In genomic region chr14:20668154-20668810, GRCm38 (mm10) we compare ENCODE assay signal across 16 mouse cellular contexts. TPM values are rescaled to one million over a fixed set of nuclear protein-coding genes. Genes with fewer than 3 reads are reported as not detected.
A peak's percentile ranks its signal among the peaks of the same experiment; 100 is the strongest.
DNase-seq lines count a peak whose midpoint lies in the region; ATAC-seq and TF ChIP-seq lines count a peak whose summit lies in the region.
"Had no signal": no experiment of that assay in that cellular context is flagged by ENCODE, and none has a peak within 500 bp of the region (broad histone marks: within the 10 kb centered on the region; RNA-seq: fewer than 3 reads in every experiment).

Gene Synpo2l (minus strand): TSS chr14:20668354.

- H3K4me1 ChIP-seq in embryonic facial prominence, embryonic 14.5 days (ENCODE audit: control insufficient read depth, insufficient read depth, low read length) = no peaks in the 10 kb centered on the region
- H3K4me1 ChIP-seq in embryonic facial prominence, embryonic 10.5 days = peaks cover 6% of the 10 kb centered on the region; the same call in 1 of the 2 replicates
- H3K4me1 ChIP-seq in limb, embryonic 14.5 days (ENCODE audit: control insufficient read depth, insufficient read depth, low read length) = peaks cover 14% of the 10 kb centered on the region

- H3K9me3 ChIP-seq in embryonic facial prominence, embryonic 14.5 days (ENCODE audit: control insufficient read depth, low read length) = peaks cover 3% of the 10 kb centered on the region; the same call in 1 of the 2 replicates
- no peaks in the 10 kb centered on the region for H3K9me3 ChIP-seq in embryonic facial prominence, embryonic 10.5 days
- no peaks in the 10 kb centered on the region for H3K9me3 ChIP-seq in limb, embryonic 14.5 days (ENCODE audit: control insufficient read depth, low read length)
- H3K9me3 ChIP-seq: G1E; midbrain, embryonic 10.5 days; neural tube, embryonic 15.5 days had no signal

- H3K27ac ChIP-seq in embryonic facial prominence, embryonic 14.5 days (replicated peaks; ENCODE audit: low read depth, low read length) = 0 out of 2 replicates have a peak within 1 kb of the TSS, but pooled peaks have one; percentile 10
- H3K27ac ChIP-seq in embryonic facial prominence, embryonic 10.5 days (replicated peaks) = no peak within 1 kb of the TSS
- no peak within 1 kb of the TSS for H3K27ac ChIP-seq in limb, embryonic 14.5 days (replicated peaks; ENCODE audit: low read depth, low read length)
- H3K27ac ChIP-seq: midbrain, embryonic 10.5 days; neural tube, embryonic 15.5 days had no signal

- DNase-seq in embryonic facial prominence, embryonic 14.5 days (ENCODE audit: low spot score) = peak; percentile 52
- no peak for DNase-seq in embryonic facial prominence, embryonic 10.5 days (ENCODE audit: low spot score)
- DNase-seq in heart, adult 11 months = peak; percentile 98
- DNase-seq in heart, postnatal 25 days (ENCODE audit: low spot score) = peak; percentile 29
- DNase-seq in limb, embryonic 14.5 days (ENCODE audit: low spot score) = no peak
- no peak for DNase-seq in testis, postnatal 14 days (ENCODE audit: low spot score)
- no peak for DNase-seq in adrenal gland, postnatal 10 days
- no peak for DNase-seq in adrenal gland, postnatal 25 days
- DNase-seq: adrenal gland, adult 2 months; cerebellum, adult 9-11 months; lung, adult 2 months; spleen, adult 18-20 months had no signal

- no peak within 1 kb of the TSS; the same call in 1 of the 2 replicates for H3K9ac ChIP-seq in embryonic facial prominence, embryonic 14.5 days (ENCODE audit: low read depth, low read length)
- H3K9ac ChIP-seq in limb, embryonic 14.5 days (ENCODE audit: low read depth, low read length, severe bottlenecking) = no peak within 1 kb of the TSS
- H3K9ac ChIP-seq: neural tube, embryonic 15.5 days had no signal

- no peak within 1 kb of the TSS for H3K4me3 ChIP-seq in embryonic facial prominence, embryonic 14.5 days (ENCODE audit: low read depth, low read length)
- H3K4me3 ChIP-seq in embryonic facial prominence, embryonic 10.5 days = no peak within 1 kb of the TSS
- H3K4me3 ChIP-seq in limb, embryonic 14.5 days (replicated peaks; ENCODE audit: low read length) = no peak within 1 kb of the TSS
- H3K4me3 ChIP-seq: erythroblast, embryonic 14.5 days; midbrain, embryonic 10.5 days; neural tube, embryonic 15.5 days had no signal

- intact Hi-C loops in heart, postnatal 25 days (cut with DNase I) = loop anchor here (10.0 kb wide), 1 partner anchor 273 kb away; the partner anchor contains the start of gene Mrps16

- 0 out of 2 replicates have a peak, but pooled peaks have one; percentile 7 for ATAC-seq in embryonic facial prominence, embryonic 14.5 days (ENCODE audit: low read depth)
- no peak for ATAC-seq in limb, embryonic 14.5 days (ENCODE audit: low FRiP score, low read depth)

- H3K27me3 ChIP-seq in embryonic facial prominence, embryonic 14.5 days (replicated peaks; ENCODE audit: control insufficient read depth, insufficient read depth, low read length) = peaks cover 4% of the 10 kb centered on the region
- peaks cover 54% of the 10 kb centered on the region for H3K27me3 ChIP-seq in embryonic facial prominence, embryonic 10.5 days (replicated peaks; ENCODE audit: low read depth, poor library complexity, severe bottlenecking)
- H3K27me3 ChIP-seq in limb, embryonic 14.5 days (ENCODE audit: control insufficient read depth, insufficient read depth, low read length) = no peaks in the 10 kb centered on the region

- H3K36me3 ChIP-seq in embryonic facial prominence, embryonic 14.5 days (ENCODE audit: control insufficient read depth, insufficient read depth, low read length) = no peaks in the 10 kb centered on the region
- H3K36me3 ChIP-seq in embryonic facial prominence, embryonic 10.5 days (replicated peaks) = no peaks in the 10 kb centered on the region
- no peaks in the 10 kb centered on the region for H3K36me3 ChIP-seq in limb, embryonic 14.5 days (ENCODE audit: control insufficient read depth, insufficient read depth, low read length)
- H3K36me3 ChIP-seq: midbrain, embryonic 10.5 days; neural tube, embryonic 15.5 days had no signal

- no peak for TF ChIP-seq POLR2A in limb, embryonic 14.5 days (IDR thresholded peaks at IDR 0.05; ENCODE audit: borderline replicate concordance, extremely low read depth, insufficient read depth, insufficient read length)

- WGBS in embryonic facial prominence, embryonic 14.5 days = 76% methylated on average over 7 of the region's 8 CpGs
- 85% methylated on average over 8 of the region's 8 CpGs for WGBS in embryonic facial prominence, embryonic 10.5 days
- WGBS in limb, embryonic 14.5 days = 83% methylated on average over 8 of the region's 8 CpGs

- H3K4me2 ChIP-seq in embryonic facial prominence, embryonic 14.5 days (ENCODE audit: low read depth, low read length) = no peak within 1 kb of the TSS
- no peak within 1 kb of the TSS for H3K4me2 ChIP-seq in limb, embryonic 14.5 days (replicated peaks; ENCODE audit: low read depth, low read length, severe bottlenecking)
- H3K4me2 ChIP-seq: neural tube, embryonic 15.5 days had no signal

RNA-seq across cellular contexts. Expression of gene Synpo2l, which starts in this region (rescaled TPM):
- 46.2 and 52.2 TPM in 2 replicates for polyA plus RNA-seq in embryonic facial prominence, embryonic 14.5 days (2014; fragmentation: Nextera tagmentation; extraction: Ambion mirVana)
- 0.50 and 0.54 TPM in 2 replicates for polyA plus RNA-seq in embryonic facial prominence, embryonic 10.5 days (2016; fragmentation: Nextera tagmentation; extraction: Ambion mirVana)
- total RNA-seq in heart, postnatal 25 days (2021) = 100 to 1,000 TPM; 128 to 138 TPM
- polyA plus RNA-seq in limb, embryonic 14.5 days (2012; rRNA removed) = 25.4 and 27.1 TPM in 2 replicates
- 25.2 and 31.5 TPM in 2 replicates for polyA plus RNA-seq in limb, embryonic 14.5 days (2014; fragmentation: Nextera tagmentation; extraction: Ambion mirVana)
- total RNA-seq in adrenal gland, postnatal 10 days (2021) = 10 to 100 TPM in 1 of 2 experiments, 1 to 10 TPM in 1; 5.8 to 14.5 TPM
- total RNA-seq in adrenal gland, postnatal 25 days (2021) = 0.18 TPM in 1 of 2 replicates, not detected in the other
- polyA plus RNA-seq: erythroblast, embryonic 14.5 days had no signal

Comparison
In these comparisons a context has a peak if more than half of its experiments do, and no peak if none do; other contexts are left out.
1. RNA of gene Synpo2l (total RNA-seq): 128 to 138 TPM in heart, postnatal 25 days; 5.8 to 14.5 TPM in adrenal gland, postnatal 10 days and 0.18 TPM in adrenal gland, postnatal 25 days; every median in the first group is over 4 times any median in the second.
2. RNA of gene Synpo2l (polyA plus RNA-seq): 46.2 to 52.2 TPM in embryonic facial prominence, embryonic 14.5 days and 25.2 to 31.5 TPM in limb, embryonic 14.5 days; 0.50 to 0.54 TPM in embryonic facial prominence, embryonic 10.5 days; every median in the first group is over 10 times any median in the second.
3. DNase-seq: peak in embryonic facial prominence, embryonic 14.5 days (single experiment), heart, adult 11 months (single experiment) and heart, postnatal 25 days (single experiment); none in embryonic facial prominence, embryonic 10.5 days (single experiment), limb, embryonic 14.5 days (single experiment), testis, postnatal 14 days (single experiment), adrenal gland, postnatal 10 days (single experiment) and adrenal gland, postnatal 25 days (single experiment).